Mouse (Mus musculus): ENCODE data around the gene Msto1.

DNA sequence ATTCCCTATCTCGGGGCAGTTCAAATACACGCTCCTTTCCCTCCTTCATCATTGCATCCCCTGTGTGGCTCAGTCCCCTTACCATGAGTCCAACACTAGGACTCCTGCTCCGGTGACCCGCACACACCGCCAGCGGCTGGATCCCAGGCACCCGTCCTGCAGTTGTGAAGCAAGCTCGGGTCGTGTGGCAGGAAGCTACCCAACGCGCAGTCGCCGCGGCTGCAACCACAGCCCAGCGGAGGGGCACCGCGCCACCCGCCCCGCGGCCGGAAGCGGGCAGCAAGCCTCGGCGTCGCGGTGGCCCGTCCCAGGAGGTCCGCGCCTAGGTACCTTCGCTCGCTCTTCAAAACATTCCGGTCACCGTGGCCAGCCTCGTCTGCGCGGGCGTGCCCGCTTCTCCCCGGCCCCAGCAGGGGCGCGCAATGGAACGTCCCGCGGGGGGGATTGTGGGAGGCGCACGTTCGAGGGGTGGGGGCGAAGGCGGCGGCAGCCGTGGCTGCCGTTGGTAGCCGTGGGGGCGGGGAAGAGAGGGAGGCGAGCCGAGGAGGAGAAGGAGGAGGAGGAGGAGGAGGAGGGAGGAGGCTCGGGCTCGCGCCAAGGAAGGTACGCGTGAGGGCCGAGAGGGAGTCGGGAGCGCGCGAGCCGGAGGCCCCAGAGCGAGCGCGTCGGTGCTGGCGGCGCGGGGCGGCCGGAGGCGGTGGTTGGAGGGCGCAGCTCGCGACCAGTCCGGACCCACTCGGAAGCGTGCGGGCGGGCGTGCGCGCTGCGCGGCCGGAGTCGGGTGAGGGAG is 36.2 kb upstream of the Msto1 start:
- TF ChIP-seq NRF1 (IDR thresholded peaks at IDR 0.05; ENCODE audit: insufficient read depth, low read depth, low read length, poor library complexity, severe bottlenecking) (peak; percentile 77), USF1 (IDR thresholded peaks at IDR 0.05; ENCODE audit: low read depth, low read length) (peak; percentile 46), CTCF (IDR thresholded peaks at IDR 0.05 in 2 of 3, conservative IDR thresholded peaks at IDR 0.05 in 1 of 3; ENCODE audit: control insufficient read depth in 1 of 3, insufficient read depth in 1 of 3, low read depth in 2 of 3, low read length in 3 of 3, poor library complexity in 1 of 3, severe bottlenecking in 1 of 3) (0 out of 6 replicates have a peak, but pooled peaks of 1 of the 3 experiments have one; percentile 0), GABPA (IDR thresholded peaks at IDR 0.05; ENCODE audit: low read depth, low read length) (0 out of 2 replicates have a peak, but pooled peaks have one; percentile 20), MAX (IDR thresholded peaks at IDR 0.05; ENCODE audit: low read length) (peak; percentile 63), E2F4 (IDR thresholded peaks at IDR 0.05; ENCODE audit: borderline replicate concordance, low read depth, low read length) (no peak), TAL1 (IDR thresholded peaks at IDR 0.05; ENCODE audit: low read length) (no peak), NELFE (IDR thresholded peaks at IDR 0.05; ENCODE audit: low read depth, low read length) (peak; percentile 87), GATA1 (IDR thresholded peaks at IDR 0.05; ENCODE audit: low read depth, low read length) (no peak), EP300 (IDR thresholded peaks at IDR 0.05; ENCODE audit: low read depth in 1 of 2, low read length in 2 of 2) (peak in 1 of 2 experiments; percentile 52; a peak in 2 of 4 replicates), ZMIZ1 (IDR thresholded peaks at IDR 0.05; ENCODE audit: low read depth, low read length) (peak; percentile 64; the same call in 1 of the 2 replicates), POLR2A (IDR thresholded peaks at IDR 0.05; ENCODE audit: control insufficient read depth in 1 of 2, insufficient read depth in 1 of 2, low read depth in 1 of 2, low read length in 2 of 2, poor library complexity in 1 of 2) (peak; percentile 94)
